Mouse (Mus musculus) MEL (cell line): ENCODE data around the gene Vmn1r40. TPM values are rescaled to one million over a fixed set of nuclear protein-coding genes. Genes with fewer than 3 reads are reported as not detected.
A peak's percentile ranks its signal among the peaks of the same experiment; 100 is the strongest.

Experiments used
- DNase-seq: peaks from one replicate; pipeline ENCODE4 v3.0.0; 2011; ENCODE audit warnings: low read depth, low spot score
- H3K27ac ChIP-seq: 2 replicates; pipeline ENCODE4 v1.5.1; 2012; ENCODE audit warnings: low read depth, mild to moderate bottlenecking, control low read depth, low read length, moderate library complexity; ENCODE audit not compliant: control insufficient read depth
- H3K27me3 ChIP-seq, 2 experiments: fragments of 150-350 bp in 1 of 2; sonication (generic) in 1 of 2; 2 replicates each; pipeline ENCODE4 v1.6.1; 2012; ENCODE audit warnings: low read length in 2 of 2, mild to moderate bottlenecking in 2 of 2, improper control_type of control experiment in 1 of 2, moderate library complexity in 1 of 2; ENCODE audit not compliant: insufficient read depth in 2 of 2, control insufficient read depth in 1 of 2
- H3K36me3 ChIP-seq, 2 experiments: 2 replicates each; pipeline ENCODE4 v1.6.1; 2012 to 2014; ENCODE audit warnings: low read length in 2 of 2, improper control_type of control experiment in 1 of 2, inconsistent platforms in 1 of 2, mild to moderate bottlenecking in 1 of 2; ENCODE audit not compliant: insufficient read depth in 2 of 2, control insufficient read depth in 1 of 2
- H3K4me1 ChIP-seq, 2 experiments: fragments of 150-350 bp in 1 of 2; sonication (generic) in 1 of 2; 2 replicates each; pipeline ENCODE4 v1.6.1; 2012; ENCODE audit warnings: low read length in 2 of 2, improper control_type of control experiment in 1 of 2, mild to moderate bottlenecking in 1 of 2; ENCODE audit not compliant: insufficient read depth in 2 of 2, control insufficient read depth in 1 of 2
- H3K4me3 ChIP-seq, 2 experiments: fragments of 150-350 bp in 1 of 2; sonication (generic) in 1 of 2; 2 replicates each; pipeline ENCODE4 v1.5.1; 2012; ENCODE audit warnings: low read depth in 2 of 2, low read length in 2 of 2, mild to moderate bottlenecking in 2 of 2, moderate library complexity in 2 of 2, control low read depth in 1 of 2, improper control_type of control experiment in 1 of 2; ENCODE audit not compliant: control insufficient read depth in 1 of 2, insufficient read depth in 1 of 2
- H3K79me2 ChIP-seq: 2 replicates; pipeline ENCODE4 v1.6.1; 2012; ENCODE audit warnings: mild to moderate bottlenecking, low read length, moderate library complexity; ENCODE audit not compliant: control insufficient read depth, poor library complexity, insufficient read depth
- H3K9ac ChIP-seq: 2 replicates; pipeline ENCODE4 v1.6.1; 2012; ENCODE audit warnings: low read depth, mild to moderate bottlenecking, control low read depth, low read length, moderate library complexity; ENCODE audit not compliant: control insufficient read depth, poor library complexity, severe bottlenecking
- H3K9me3 ChIP-seq: fragments of 150-350 bp; sonication (generic); replicated peaks from 2 replicates; pipeline ENCODE4 v1.6.1; 2012; ENCODE audit warnings: mild to moderate bottlenecking, low read length, improper control_type of control experiment, moderate library complexity; ENCODE audit not compliant: insufficient read depth
- MXI1 ChIP-seq: IDR thresholded peaks from 2 replicates; pipeline ENCODE4 v1.6.1; 2011; ENCODE audit warnings: mild to moderate bottlenecking, low read depth, low read length, improper control_type of control experiment
- TAL1 ChIP-seq: IDR thresholded peaks from 2 replicates; pipeline ENCODE4 v1.6.1; 2012; ENCODE audit warnings: mild to moderate bottlenecking, inconsistent platforms, low read length, moderate library complexity, mixed read lengths
- TCF12 ChIP-seq: IDR thresholded peaks from 2 replicates; pipeline ENCODE4 v1.6.1; 2014; ENCODE audit warnings: low read depth, mild to moderate bottlenecking, inconsistent platforms, low read length, improper control_type of control experiment, moderate library complexity
- ZMIZ1 ChIP-seq: IDR thresholded peaks from 2 replicates; pipeline ENCODE4 v1.6.1; 2012; ENCODE audit warnings: low read depth, mild to moderate bottlenecking, inconsistent platforms, low read length, improper control_type of control experiment, moderate library complexity
- polyA plus RNA-seq, 2 experiments: library from polyadenylated mRNA; stranded (reverse) in 1 of 2; unstranded in 1 of 2; fragments of >175 nt in 1 of 2; fragments of >200 nt in 1 of 2; gene quantifications; 2 replicates each; pipeline versions ENCODE4 v1.2.1 to v1.2.4; 2012; ENCODE audit warnings: low replicate concordance in 2 of 2, low read depth in 1 of 2; ENCODE audit not compliant: insufficient read length in 2 of 2, insufficient read depth in 1 of 2, missing spikeins in 1 of 2
- total RNA-seq: library from RNA; depleted of rRNA; stranded (reverse); fragments of 300-350 nt; gene quantifications from 2 replicates; pipeline ENCODE4 v1.2.3, GENCODE M21; 2012; rRNA removed

Gene Vmn1r40
- total and polyA plus RNA-seq, 3 experiments, result not detected

DNA sequence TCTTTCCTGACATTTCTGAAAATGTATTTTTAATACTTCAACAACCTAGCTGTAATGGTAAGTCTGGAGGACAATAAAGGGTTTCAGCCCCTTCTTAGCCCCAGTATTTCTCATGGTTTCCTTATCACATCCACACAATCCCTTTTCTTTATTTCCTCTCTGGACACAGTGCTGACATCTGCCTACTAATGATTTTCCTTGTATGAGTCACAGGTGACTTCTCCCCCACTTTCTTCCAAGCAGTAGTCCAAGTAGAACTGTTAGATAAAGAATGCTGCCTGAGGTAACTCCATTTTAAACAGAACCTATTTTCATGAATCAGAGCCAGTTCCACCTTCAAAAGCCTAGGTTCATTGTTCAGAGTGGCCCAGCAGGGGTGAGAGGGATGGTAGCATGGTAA lies 35.5 kb downstream of the Vmn1r40 start:
- Histone ChIP-seq H3K4me1 (no peaks in the 10 kb centered on the region), H3K4me3 (no peak overlapping the region), H3K9me3 (no peaks in the 10 kb centered on the region), H3K27ac (no peak overlapping the region), H3K27me3 (no peaks in the 10 kb centered on the region), H3K36me3 (no peaks in the 10 kb centered on the region), H3K9ac (no peak overlapping the region), H3K79me2 (no peaks in the 10 kb centered on the region)
- no peak for DNase-seq
- no peak for TF ChIP-seq TCF12
- no peak for TF ChIP-seq ZMIZ1
- TF ChIP-seq MXI1, result no peak
- TF ChIP-seq TAL1, result peak; percentile 39; the same call in 1 of the 2 replicates

Other genes with a start within 250 kb of the Vmn1r40 start
- 49.5 and 53.0 TPM in 2 replicates for gene Chchd6, start 111.9 kb upstream of the Vmn1r40 start, total RNA-seq
- gene Chchd6, start 111.9 kb upstream of the Vmn1r40 start, polyA plus RNA-seq, result 10 to 100 TPM in 1 of 2 experiments, not detected in 1; 74.7 TPM
- gene Txnrd3, start 63.6 kb upstream of the Vmn1r40 start, total RNA-seq, result 9.2 and 15.1 TPM in 2 replicates
- 1 to 10 TPM in 1 of 2 experiments, not detected in 1; 8.7 TPM for gene Txnrd3, start 63.6 kb upstream of the Vmn1r40 start, polyA plus RNA-seq
- gene Vmn1r41, start 33.2 kb downstream of the Vmn1r40 start, total RNA-seq, result not detected in 2 replicates
- under 1 TPM in 1 of 2 experiments, not detected in 1; 0.10 TPM for gene Vmn1r41, start 33.2 kb downstream of the Vmn1r40 start, polyA plus RNA-seq
- not detected in 2 replicates for gene Vmn1r42, start 168.9 kb downstream of the Vmn1r40 start, total RNA-seq
- gene Vmn1r42, start 168.9 kb downstream of the Vmn1r40 start, polyA plus RNA-seq, result not detected
- gene Vmn1r43, start 168.9 kb downstream of the Vmn1r40 start, total RNA-seq, result not detected in 2 replicates
- under 1 TPM in 1 of 2 experiments, not detected in 1; 0.11 TPM for gene Vmn1r43, start 168.9 kb downstream of the Vmn1r40 start, polyA plus RNA-seq
- gene Vmn1r44, start 176.1 kb downstream of the Vmn1r40 start, total RNA-seq, result not detected in 2 replicates
- gene Vmn1r44, start 176.1 kb downstream of the Vmn1r40 start, polyA plus RNA-seq, result not detected
- gene Vmn1r45, start 233.1 kb downstream of the Vmn1r40 start, total RNA-seq, result not detected in 2 replicates
- not detected for gene Vmn1r45, start 233.1 kb downstream of the Vmn1r40 start, polyA plus RNA-seq